Mouse (Mus musculus) testis, adult 2 months (tissue): ENCODE results near the gene Zfp263. TPM values are rescaled to one million over a fixed set of nuclear protein-coding genes. Genes with fewer than 3 reads are reported as not detected.

Source experiments
- H3K27ac ChIP-seq: fragments of 200-500 bp; 2 replicates; pipeline ENCODE4 v1.5.1; 2012; ENCODE audit warnings: low read depth, low read length; ENCODE audit not compliant: control insufficient read depth, insufficient read depth
- H3K27me3 ChIP-seq: fragments of 200-500 bp; 2 replicates; pipeline ENCODE4 v1.6.1; 2012; ENCODE audit warnings: mild to moderate bottlenecking, low read length, moderate library complexity; ENCODE audit not compliant: control insufficient read depth, insufficient read depth
- H3K36me3 ChIP-seq: fragments of 200-500 bp; 2 replicates; pipeline ENCODE4 v1.6.1; 2012; ENCODE audit warnings: mild to moderate bottlenecking, low read length; ENCODE audit not compliant: control insufficient read depth, insufficient read depth
- H3K4me1 ChIP-seq: fragments of 200-500 bp; 2 replicates; pipeline ENCODE4 v1.6.1; 2012; ENCODE audit warnings: low read length; ENCODE audit not compliant: control insufficient read depth, insufficient read depth
- H3K4me3 ChIP-seq: fragments of 200-500 bp; 2 replicates; pipeline ENCODE4 v1.5.1; 2012; ENCODE audit warnings: low read depth, mild to moderate bottlenecking, low read length, moderate library complexity, mixed read lengths; ENCODE audit not compliant: control insufficient read depth
- CTCF ChIP-seq: fragments of 200-500 bp; IDR thresholded peaks from 2 replicates; pipeline ENCODE4 v1.5.1; 2012; ENCODE audit warnings: low read depth, mild to moderate bottlenecking, inconsistent platforms, low read length, moderate library complexity; ENCODE audit not compliant: control insufficient read depth, insufficient read depth, insufficient replicate concordance
- POLR2A ChIP-seq: fragments of 200-500 bp; IDR thresholded peaks from 2 replicates; pipeline ENCODE4 v1.6.1; 2012; ENCODE audit warnings: low read depth, mild to moderate bottlenecking, inconsistent platforms, low read length, moderate library complexity; ENCODE audit not compliant: control insufficient read depth
- polyA plus RNA-seq: library from polyadenylated mRNA; depleted of rRNA; stranded (reverse); fragments of >200 nt; gene quantifications from 2 replicates; pipeline ENCODE4 v1.2.3, GENCODE M21; 2012; rRNA removed

The Zfp263 gene
- polyA plus RNA-seq, 1 experiment = 11.7 TPM

- H3K36me3 ChIP-seq = no peaks in the 10 kb centered on the region
- no peaks in the 10 kb centered on the region for H3K4me1 ChIP-seq
- H3K4me3 ChIP-seq = no peak overlapping the region
- TF ChIP-seq POLR2A = no peak
- no peak for TF ChIP-seq CTCF
- H3K27ac ChIP-seq = no peak overlapping the region
- no peaks in the 10 kb centered on the region for H3K27me3 ChIP-seq
These were observed 34.1 kb downstream of the Zfp263 start for GRCm38 (mm10) chr16:3777986-3778385.

GRCm38 (mm10) chr16:3781237-3781636, 37.3 kb downstream of the Zfp263 start:
- Histone ChIP-seq H3K27ac (no peak overlapping the region), H3K4me3 (no peak overlapping the region), H3K27me3 (no peaks in the 10 kb centered on the region), H3K4me1 (no peaks in the 10 kb centered on the region), H3K36me3 (no peaks in the 10 kb centered on the region)
- no peak for TF ChIP-seq POLR2A
- no peak for TF ChIP-seq CTCF

GRCm38 (mm10) chr16:3788394-3788793, 44.5 kb downstream of the Zfp263 start:
- Histone ChIP-seq H3K36me3 (no peaks in the 10 kb centered on the region), H3K4me1 (no peaks in the 10 kb centered on the region), H3K27me3 (no peaks in the 10 kb centered on the region), H3K4me3 (no peak overlapping the region), H3K27ac (no peak overlapping the region)
- no peak for TF ChIP-seq POLR2A
- no peak for TF ChIP-seq CTCF

Other genes starting within 250 kb of the Zfp263 start
- 0.51 and 1.3 TPM in 2 replicates for gene Olfr161, start 153.1 kb upstream of the Zfp263 start, polyA plus RNA-seq
- 0.04 TPM in 1 of 2 replicates, not detected in the other for gene Mefv, start 26.0 kb upstream of the Zfp263 start, polyA plus RNA-seq
- not detected in 2 replicates for gene Olfr15, start 86.8 kb downstream of the Zfp263 start, polyA plus RNA-seq
- 1.5 TPM in 2 replicates for gene Zfp174, start 103.2 kb downstream of the Zfp263 start, polyA plus RNA-seq
- gene Naa60, start 128.3 kb downstream of the Zfp263 start, polyA plus RNA-seq = 127 and 130 TPM in 2 replicates
- 11.2 and 14.3 TPM in 2 replicates for gene Zfp597, start 140.5 kb downstream of the Zfp263 start, polyA plus RNA-seq
- gene Gm20695, start 140.6 kb downstream of the Zfp263 start, polyA plus RNA-seq = 0.12 TPM in 1 of 2 replicates, not detected in the other
- gene 1700037C18Rik, start 164.6 kb downstream of the Zfp263 start, polyA plus RNA-seq = 364 and 366 TPM in 2 replicates
- gene Cluap1, start 164.7 kb downstream of the Zfp263 start, polyA plus RNA-seq = 26.2 and 29.4 TPM in 2 replicates
- gene Nlrc3, start 232.5 kb downstream of the Zfp263 start, polyA plus RNA-seq = 0.64 and 0.80 TPM in 2 replicates